Mouse (Mus musculus) frontal cortex, postnatal 14 days (tissue): Measurements from ENCODE around the gene Vezt.

Experiments
- DNase-seq, 2 experiments: peaks; one replicate each; pipeline ENCODE4 v3.0.0; 2022; ENCODE audit warnings: low spot score in 2 of 2

The Vezt gene

GRCm38 (mm10) chr10:93911326-93911725 is 124.3 kb downstream of the Vezt start:
- no peak for DNase-seq

DNA sequence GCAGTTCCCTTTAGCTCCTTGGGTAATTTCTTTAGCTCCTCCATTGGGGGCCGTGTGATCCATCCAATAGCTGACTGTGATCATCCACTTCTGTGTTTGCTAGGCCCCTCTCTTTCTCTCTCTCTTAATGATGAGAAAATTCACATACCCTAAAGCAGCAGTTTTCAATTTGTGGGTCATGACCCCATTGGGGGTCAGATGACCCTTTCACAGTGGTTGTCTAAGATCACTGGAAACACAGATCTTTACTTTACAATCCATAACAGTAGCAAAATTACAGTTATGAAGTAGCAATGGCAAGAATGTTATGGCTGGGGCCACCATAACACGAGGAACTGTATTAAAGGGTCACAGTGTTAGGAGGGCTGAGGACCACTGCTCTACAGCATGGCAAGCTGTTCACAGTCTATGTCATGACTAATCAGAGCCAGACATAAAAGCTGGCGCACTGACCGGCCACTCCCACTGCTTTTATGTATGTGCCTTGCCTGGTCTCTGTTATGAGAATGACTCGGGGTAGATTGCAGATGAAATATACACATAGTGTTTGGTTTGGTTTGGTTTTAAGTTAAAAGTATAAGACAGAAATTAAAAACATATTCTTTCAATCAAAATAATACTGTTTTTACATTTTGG is 125.7 kb downstream of the Vezt start:
- DNase-seq, result no peak

DNA sequence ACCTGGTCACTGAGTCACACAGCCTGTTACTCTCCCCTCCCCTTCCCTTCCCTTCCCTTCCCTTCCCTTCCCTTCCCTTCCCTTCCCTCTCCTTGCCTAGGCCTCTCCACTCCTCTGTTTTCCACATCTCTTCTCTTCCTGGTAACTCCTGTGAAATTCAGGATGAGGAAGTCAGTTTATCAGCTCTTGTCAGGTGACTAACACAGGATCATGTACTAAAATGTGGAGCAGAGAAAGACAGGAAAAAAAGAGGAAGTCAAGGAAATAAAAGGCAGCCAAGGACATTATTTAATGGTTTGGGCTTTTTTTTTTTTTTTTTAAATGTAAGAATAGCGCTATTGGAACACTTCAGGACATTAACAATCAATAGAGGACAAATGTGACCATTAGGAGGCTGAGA is 126.6 kb downstream of the Vezt start:
- DNase-seq, result no peak

- DNase-seq, result no peak
These were observed 127.1 kb downstream of the Vezt start for GRCm38 (mm10) chr10:93908540-93908939.

GRCm38 (mm10) chr10:93907376-93907775 is 128.2 kb downstream of the Vezt start:
- no peak for DNase-seq

DNA sequence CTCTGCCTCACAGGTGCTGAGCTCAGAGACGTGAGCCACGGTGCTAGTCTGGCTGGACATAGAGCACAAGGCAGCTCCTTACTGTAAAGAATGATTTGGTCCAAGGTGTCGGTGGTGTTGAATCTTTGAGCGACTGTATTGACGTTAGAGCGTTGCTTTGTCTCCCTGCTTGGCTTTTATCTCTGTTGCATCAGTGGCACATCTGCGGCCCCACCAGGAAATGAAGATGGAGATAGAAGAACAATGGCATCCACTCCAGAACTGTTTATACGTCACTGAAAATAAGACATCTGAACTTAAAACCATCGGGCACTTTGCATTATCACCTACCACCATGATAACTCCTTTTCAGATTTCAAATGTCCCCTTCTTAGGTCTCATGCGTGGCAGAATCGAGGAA is 135.7 kb downstream of the Vezt start:
- DNase-seq, result no peak

GRCm38 (mm10) chr10:93899303-93899702 is 136.3 kb downstream of the Vezt start:
- no peak for DNase-seq

GRCm38 (mm10) chr10:93897043-93897646 is 138.5 kb downstream of the Vezt start, which contains the start of gene Metap2:
Gene Metap2, minus strand, starts transcription at chr10:93897093.
- DNase-seq, result no peak

DNA sequence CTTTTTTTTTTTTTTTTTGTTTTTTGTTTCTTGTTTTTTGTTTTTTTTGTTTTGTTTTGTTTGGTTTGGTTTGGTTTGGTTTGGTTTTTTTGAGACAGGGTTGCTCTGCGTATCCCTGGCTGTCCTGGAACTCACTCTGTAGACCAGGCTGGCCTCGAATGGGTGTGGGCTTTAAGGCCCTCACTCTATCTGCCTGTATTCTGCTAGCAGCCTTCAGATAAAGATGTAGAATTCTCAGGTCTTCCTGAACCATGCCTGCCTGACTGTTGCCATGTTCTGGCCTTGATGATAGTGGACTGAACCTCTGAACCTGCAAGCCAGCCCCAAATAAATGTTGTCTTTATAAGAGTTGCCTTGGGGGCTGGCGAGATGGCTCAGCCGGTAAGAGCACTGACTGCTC is 143.1 kb downstream of the Vezt start:
- DNase-seq, result no peak

GRCm38 (mm10) chr10:93891031-93891430 is 144.6 kb downstream of the Vezt start:
- no peak for DNase-seq

GRCm38 (mm10) chr10:93890565-93890964 is 145.1 kb downstream of the Vezt start:
- DNase-seq, result no peak

DNA sequence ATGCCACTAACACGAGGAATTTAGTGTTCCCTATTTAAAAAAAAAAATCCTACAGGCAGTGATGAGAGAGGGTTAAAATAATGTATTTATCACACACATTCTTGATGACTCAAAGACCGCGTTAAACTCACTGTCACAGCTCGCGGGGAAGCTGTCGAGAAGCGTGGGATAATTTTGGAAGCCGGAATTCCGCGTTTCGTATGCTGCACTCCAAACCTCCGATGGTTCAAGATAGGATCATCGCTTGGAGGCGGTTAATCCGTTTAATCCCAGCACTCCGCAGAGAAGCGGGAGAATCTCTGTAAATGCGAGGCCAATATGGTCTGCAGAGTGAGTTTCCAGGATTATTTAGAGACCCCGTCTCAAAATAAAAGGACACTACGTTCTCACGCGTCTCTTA is 145.6 kb downstream of the Vezt start:
- peak in 1 of 2 experiments; percentile 49 for DNase-seq

DNA sequence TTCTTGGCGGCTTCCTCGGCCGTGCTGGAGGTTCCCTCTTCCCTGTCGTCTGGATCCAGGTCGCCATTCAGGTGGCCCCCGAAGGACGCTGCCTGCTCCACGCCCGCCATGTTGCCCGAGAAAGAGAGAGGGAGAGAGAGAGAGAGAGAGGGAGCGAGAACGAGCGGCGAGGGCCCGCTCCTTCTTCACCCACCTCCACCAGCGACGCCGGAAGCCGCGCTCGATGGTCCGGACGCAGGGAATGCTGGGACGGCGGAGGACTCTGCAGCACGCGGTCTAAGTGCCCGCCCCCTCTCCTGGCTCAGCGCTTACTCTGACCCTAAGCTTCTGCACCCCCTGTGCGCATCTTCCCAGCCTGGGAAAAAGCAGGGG is 146.1 kb downstream of the Vezt start:
- DNase-seq, result peak; percentile 76 to 84
